Mouse (Mus musculus) lung, embryonic 15.5 days (tissue): ENCODE results near the gene Enox2. TPM values are rescaled to one million over a fixed set of nuclear protein-coding genes. Genes with fewer than 3 reads are reported as not detected.

Experiments
- ATAC-seq: fragments of 200-750 bp; cut with Nextera tagmentation; 2 replicates; pipeline ENCODE4 v1.8.0; 2017; ENCODE audit warnings: moderate number of reproducible peaks, borderline replicate concordance; ENCODE audit not compliant: low FRiP score, low TSS enrichment; ENCODE audit errors: extremely low read depth
- H3K27ac ChIP-seq: fragments of 300-500 bp; sonication (generic); 2 replicates; pipeline ENCODE4 v1.5.1; 2015; ENCODE audit warnings: moderate library complexity, mild to moderate bottlenecking, inconsistent platforms
- H3K27me3 ChIP-seq: fragments of 300-500 bp; sonication (generic); 2 replicates; pipeline ENCODE4 v1.6.1; 2015; ENCODE audit warnings: inconsistent platforms
- H3K36me3 ChIP-seq: fragments of 300-500 bp; sonication (generic); 2 replicates; pipeline ENCODE4 v1.6.1; 2015; ENCODE audit warnings: inconsistent platforms
- H3K4me1 ChIP-seq: fragments of 300-500 bp; sonication (generic); 2 replicates; pipeline ENCODE4 v1.6.1; 2015; ENCODE audit warnings: inconsistent platforms
- H3K4me2 ChIP-seq: fragments of 300-500 bp; sonication (generic); 2 replicates; pipeline ENCODE4 v1.6.1; 2015; ENCODE audit warnings: inconsistent platforms, mild to moderate bottlenecking, moderate library complexity
- H3K4me3 ChIP-seq: fragments of 300-500 bp; sonication (generic); 2 replicates; pipeline ENCODE4 v1.5.1; 2015; ENCODE audit warnings: mild to moderate bottlenecking, inconsistent platforms
- H3K9ac ChIP-seq: fragments of 300-500 bp; sonication (generic); 2 replicates; pipeline ENCODE4 v1.6.1; 2015; ENCODE audit warnings: inconsistent platforms
- H3K9me3 ChIP-seq: fragments of 300-500 bp; sonication (generic); 2 replicates; pipeline ENCODE4 v1.6.1; 2016; ENCODE audit warnings: inconsistent platforms
- whole genome bisulfite sequencing: fragments of 180-500 bp; shearing (Covaris S2); methylation state at CpG from one replicate; pipeline ENCODE4 v1.1.7; 2015; 5-methylcytosine and 5-hydroxymethylcytosine counted together
- polyA plus RNA-seq: library from polyadenylated mRNA; unstranded; fragments of >200 nt; fragmentation: Nextera tagmentation; extraction: Ambion mirVana; gene quantifications from 2 replicates; pipeline ENCODE4 v1.2.1, GENCODE M21; 2015

The Enox2 gene
- polyA plus RNA-seq, 1 experiment from 2014 or later: 7.0 TPM

GRCm38 (mm10) chrX:48984451-48984850 is 303.6 kb downstream of the Enox2 start:
- WGBS: 69% methylated on average over 2 of the region's 2 CpGs
- no peak overlapping the region for H3K9ac ChIP-seq
- H3K27ac ChIP-seq: no peak overlapping the region
- no peak overlapping the region for H3K4me3 ChIP-seq
- H3K4me1 ChIP-seq: no peaks in the 10 kb centered on the region
- H3K36me3 ChIP-seq: no peaks in the 10 kb centered on the region
- H3K27me3 ChIP-seq: no peaks in the 10 kb centered on the region
- ATAC-seq: no peak
- H3K9me3 ChIP-seq: no peaks in the 10 kb centered on the region
- H3K4me2 ChIP-seq: no peak overlapping the region

Other genes starting within 250 kb of the Enox2 start
- 0.56 and 0.65 TPM in 2 replicates for gene Arhgap36, start 175.7 kb upstream of the Enox2 start, polyA plus RNA-seq